Mouse (Mus musculus) CH12.LX (cell line): ENCODE measurements around the gene Bicdl2. TPM values are rescaled to one million over a fixed set of nuclear protein-coding genes. Genes with fewer than 3 reads are reported as not detected.

Experiments
- DNase-seq: peaks from one replicate; pipeline ENCODE4 v3.0.0-alpha.2; 2013; ENCODE audit errors: extremely low read depth
- H3K27ac ChIP-seq: 2 replicates; pipeline ENCODE4 v1.5.1; 2012; ENCODE audit warnings: low read depth, mild to moderate bottlenecking, control low read depth, moderate library complexity; ENCODE audit not compliant: insufficient read depth
- H3K27me3 ChIP-seq: replicated peaks from 2 replicates; pipeline ENCODE3; 2012; ENCODE audit warnings: inconsistent platforms
- H3K36me3 ChIP-seq, 2 experiments: replicated peaks in 1 of 2; 2 replicates each; pipeline versions ENCODE3 to v1.6.1; 2012; ENCODE audit warnings: inconsistent platforms in 1 of 2, low read length in 1 of 2, mild to moderate bottlenecking in 1 of 2, mixed read lengths in 1 of 2, moderate library complexity in 1 of 2; ENCODE audit not compliant: control insufficient read depth in 1 of 2, insufficient read depth in 1 of 2
- H3K4me1 ChIP-seq, 2 experiments: 2 replicates each; pipeline ENCODE4 v1.6.1; 2012; ENCODE audit warnings: inconsistent platforms in 1 of 2, moderate library complexity in 1 of 2; ENCODE audit not compliant: insufficient read depth in 2 of 2, control insufficient read depth in 1 of 2
- H3K4me2 ChIP-seq: 2 replicates; pipeline ENCODE4 v1.6.1; 2012; ENCODE audit warnings: low read depth, mild to moderate bottlenecking, control low read depth; ENCODE audit not compliant: poor library complexity, insufficient read depth, severe bottlenecking
- H3K4me3 ChIP-seq, 3 experiments: fragments of 150-350 bp in 1 of 3; sonication (generic) in 1 of 3; replicated peaks in 1 of 3; 2 replicates each; pipeline versions ENCODE3 to v1.5.1; 2011 to 2012; ENCODE audit warnings: low read depth in 2 of 3, low read length in 2 of 3, mild to moderate bottlenecking in 2 of 3, moderate library complexity in 2 of 3, control low read depth in 1 of 3, improper control_type of control experiment in 1 of 3, inconsistent platforms in 1 of 3, mixed read lengths in 1 of 3; ENCODE audit not compliant: poor library complexity in 1 of 3
- H3K79me2 ChIP-seq: replicated peaks from 2 replicates; pipeline ENCODE4 v1.6.1; 2012; ENCODE audit warnings: mild to moderate bottlenecking, moderate library complexity; ENCODE audit not compliant: control insufficient read depth, poor library complexity, insufficient read depth, severe bottlenecking; ENCODE audit errors: extremely low read depth
- H3K9ac ChIP-seq: 2 replicates; pipeline ENCODE4 v1.6.1; 2012; ENCODE audit warnings: low read depth, mild to moderate bottlenecking, control low read depth, moderate library complexity; ENCODE audit not compliant: insufficient read depth
- H3K9me3 ChIP-seq: replicated peaks from 2 replicates; pipeline ENCODE3; 2012; ENCODE audit warnings: low read length, inconsistent platforms, mixed read lengths
- CHD1 ChIP-seq: IDR thresholded peaks from 2 replicates; pipeline ENCODE4 v1.6.1; 2012; ENCODE audit warnings: low read depth, low read length, improper control_type of control experiment, inconsistent platforms
- CHD2 ChIP-seq: IDR thresholded peaks from 2 replicates; pipeline ENCODE4 v1.6.1; 2011; ENCODE audit warnings: low read length, improper control_type of control experiment
- GABPA ChIP-seq: IDR thresholded peaks from 2 replicates; pipeline ENCODE4 v1.6.1; 2012; ENCODE audit warnings: low read depth, low read length, improper control_type of control experiment, inconsistent platforms; ENCODE audit not compliant: insufficient replicate concordance
- HCFC1 ChIP-seq: IDR thresholded peaks from 2 replicates; pipeline ENCODE4 v1.6.1; 2012; ENCODE audit warnings: low read depth, mild to moderate bottlenecking, inconsistent platforms, low read length, improper control_type of control experiment
- IRF4 ChIP-seq: IDR thresholded peaks from 2 replicates; pipeline ENCODE4 v1.6.1; 2014; ENCODE audit warnings: low read depth, mild to moderate bottlenecking, inconsistent platforms, low read length, improper control_type of control experiment
- JUN ChIP-seq: IDR thresholded peaks from 2 replicates; pipeline ENCODE4 v1.6.1; 2011; ENCODE audit warnings: low read depth, mild to moderate bottlenecking, low read length, improper control_type of control experiment, moderate library complexity; ENCODE audit not compliant: insufficient read depth
- JUND ChIP-seq: conservative IDR thresholded peaks from 2 replicates; pipeline ENCODE4 v1.6.1; 2011; ENCODE audit warnings: low read depth, low read length, improper control_type of control experiment
- MAFK ChIP-seq: IDR thresholded peaks from 2 replicates; pipeline ENCODE4 v1.6.1; 2011; ENCODE audit warnings: low read length, improper control_type of control experiment; ENCODE audit not compliant: insufficient replicate concordance
- MAX ChIP-seq: IDR thresholded peaks from 2 replicates; pipeline ENCODE4 v1.6.1; 2011; ENCODE audit warnings: low read length, improper control_type of control experiment
- MEF2A ChIP-seq: IDR thresholded peaks from 2 replicates; pipeline ENCODE4 v1.6.1; 2014; ENCODE audit warnings: low read depth, mild to moderate bottlenecking, inconsistent platforms, low read length, improper control_type of control experiment, borderline replicate concordance
- MXI1 ChIP-seq: IDR thresholded peaks from 2 replicates; pipeline ENCODE4 v1.6.1; 2011; ENCODE audit warnings: mild to moderate bottlenecking, low read depth, low read length, improper control_type of control experiment
- MYC ChIP-seq: IDR thresholded peaks from 2 replicates; pipeline ENCODE4 v1.6.1; 2011; ENCODE audit warnings: low read depth, mild to moderate bottlenecking, improper control_type of control experiment, low read length
- NRF1 ChIP-seq: IDR thresholded peaks from 2 replicates; pipeline ENCODE4 v1.6.1; 2014; ENCODE audit warnings: low read depth, mild to moderate bottlenecking, inconsistent platforms, low read length, improper control_type of control experiment, moderate library complexity
- POLR2AphosphoS2 ChIP-seq: IDR thresholded peaks from 2 replicates; pipeline ENCODE4 v1.6.1; 2011; ENCODE audit warnings: low read depth, low read length, improper control_type of control experiment
- RAD21 ChIP-seq: IDR thresholded peaks from 2 replicates; pipeline ENCODE4 v1.6.1; 2011; ENCODE audit warnings: low read depth, mild to moderate bottlenecking, low read length, improper control_type of control experiment, moderate library complexity
- RCOR1 ChIP-seq: conservative IDR thresholded peaks from 2 replicates; pipeline ENCODE4 v1.6.1; 2012; ENCODE audit warnings: low read depth, mild to moderate bottlenecking, inconsistent platforms, low read length, improper control_type of control experiment
- SIN3A ChIP-seq: IDR thresholded peaks from 2 replicates; pipeline ENCODE4 v1.6.1; 2012; ENCODE audit warnings: low read length, improper control_type of control experiment, inconsistent platforms
- SMC3 ChIP-seq: IDR thresholded peaks from 2 replicates; pipeline ENCODE4 v1.6.1; 2011; ENCODE audit warnings: low read depth, low read length, improper control_type of control experiment
- TCF12 ChIP-seq: IDR thresholded peaks from 2 replicates; pipeline ENCODE4 v1.6.1; 2014; ENCODE audit warnings: low read depth, mild to moderate bottlenecking, inconsistent platforms, low read length, improper control_type of control experiment
- UBTF ChIP-seq: IDR thresholded peaks from 2 replicates; pipeline ENCODE4 v1.6.1; 2012; ENCODE audit warnings: low read depth, mild to moderate bottlenecking, inconsistent platforms, low read length, improper control_type of control experiment, moderate library complexity
- USF1 ChIP-seq: IDR thresholded peaks from 2 replicates; pipeline ENCODE4 v1.6.1; 2014; ENCODE audit warnings: low read depth, mild to moderate bottlenecking, inconsistent platforms, low read length, improper control_type of control experiment
- ZC3H11A ChIP-seq: IDR thresholded peaks from 2 replicates; pipeline ENCODE4 v1.6.1; 2012; ENCODE audit warnings: low read depth, mild to moderate bottlenecking, inconsistent platforms, low read length, improper control_type of control experiment
- ZMIZ1 ChIP-seq: IDR thresholded peaks from 2 replicates; pipeline ENCODE4 v1.6.1; 2012; ENCODE audit warnings: low read depth, mild to moderate bottlenecking, inconsistent platforms, low read length, improper control_type of control experiment
- ZNF384 ChIP-seq: IDR thresholded peaks from 2 replicates; pipeline ENCODE4 v1.6.1; 2012; ENCODE audit warnings: low read depth, low read length, improper control_type of control experiment, inconsistent platforms
- dilution Hi-C: fragments of 300-500 bp; cut with MboI; formaldehyde crosslinking; loops from 2 replicates; pipeline ENCODE4 v1.14.3; 2020; ENCODE audit warnings: low sequenced_read_pairs; ENCODE audit not compliant: extremely low pct_unique_long_range_greater_than_20kb, extremely low pct_ligation_motif_present
- in situ Hi-C: fragments of 300-500 bp; cut with MboI; formaldehyde crosslinking; loops from 3 replicates; pipeline ENCODE4 v1.14.3; 2019; ENCODE audit warnings: low sequenced_read_pairs, low pct_ligation_motif_present, low pct_unique_long_range_greater_than_20kb, mixed read lengths
- polyA plus RNA-seq: library from polyadenylated mRNA; unstranded; fragments of >175 nt; gene quantifications from 2 replicates; pipeline ENCODE4 v1.2.1, GENCODE M21; 2012; ENCODE audit warnings: low read depth; ENCODE audit not compliant: insufficient read length
- total RNA-seq, 2 experiments: library from RNA; depleted of rRNA; stranded (reverse); fragments of 300-350 nt in 1 of 2; fragments of >200 nt in 1 of 2; gene quantifications; 2 replicates each; pipeline ENCODE4 v1.2.3; 2012 to 2014

Bicdl2 gene
- total and polyA plus RNA-seq, 3 experiments, result not detected

DNA sequence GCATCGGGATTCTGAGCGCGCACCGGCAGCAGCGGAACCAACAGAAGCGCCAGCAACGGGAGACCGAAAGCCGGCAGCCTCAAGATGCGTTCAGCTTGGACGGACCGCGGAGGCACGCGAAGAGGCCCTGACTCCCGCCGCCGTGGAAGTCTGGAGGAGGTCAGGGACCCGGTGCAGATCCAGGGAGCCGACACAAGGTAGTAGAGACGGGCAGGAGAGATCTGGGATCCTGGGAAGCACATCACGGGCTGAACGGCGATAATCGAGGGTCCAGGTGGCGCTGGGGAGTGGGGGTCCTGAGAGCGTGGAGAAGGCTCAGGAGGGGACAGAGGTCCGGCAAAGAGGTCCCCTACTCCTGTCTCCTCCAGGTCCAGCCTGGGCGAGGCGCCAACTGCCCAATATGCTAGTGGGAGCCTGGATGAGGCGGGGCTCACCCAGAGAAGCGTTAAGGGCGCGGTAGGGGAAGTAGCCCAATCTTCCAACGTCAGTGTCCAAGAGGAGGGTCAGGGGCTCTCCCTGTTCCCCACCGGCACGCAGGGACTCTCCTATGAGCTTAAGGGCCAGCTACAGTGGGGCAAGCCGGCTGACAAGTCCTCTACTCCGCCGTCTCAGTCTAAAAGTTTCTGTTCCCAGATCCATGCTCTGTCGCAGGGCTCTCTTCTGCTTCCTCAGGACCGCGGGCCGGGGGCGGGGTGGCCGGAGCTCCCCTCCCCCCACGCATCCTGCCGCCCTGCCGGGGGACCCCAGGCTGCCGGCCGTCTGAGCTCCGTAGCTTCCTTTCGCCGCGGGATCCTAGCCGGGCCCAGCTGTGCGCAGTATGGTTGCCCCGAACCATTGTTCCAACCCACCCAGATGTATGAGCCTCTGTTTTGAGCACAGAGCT is 15.5 kb upstream of the Bicdl2 start, which contains the start of gene Mmp25:
Gene Mmp25 (minus strand): TSS at position 665 of the 883 bp plus-strand sequence.
- dilution Hi-C loops, result no loop called here
- Histone ChIP-seq H3K9me3 (peaks cover 10% of the 10 kb centered on the region), H3K79me2 (no peaks in the 10 kb centered on the region), H3K4me2 (peak within 1 kb of the TSS; percentile 16; the same call in 1 of the 2 replicates), H3K36me3 (no peaks in the 10 kb centered on the region), H3K4me3 (no peak within 1 kb of the TSS), H3K27ac (no peak within 1 kb of the TSS), H3K27me3 (peaks cover 80% of the 10 kb centered on the region), H3K4me1 (peaks cover 0 to 4% of the 10 kb centered on the region in 2 experiments; a peak in 1 of 4 replicates), H3K9ac (no peak within 1 kb of the TSS)
- in situ Hi-C loops, result no loop called here
- DNase-seq, result no peak
- TF ChIP-seq MAX, result no peak
- TF ChIP-seq MXI1, result no peak
- TF ChIP-seq TCF12, result no peak
- TF ChIP-seq RAD21, result no peak
- no peak for TF ChIP-seq POLR2AphosphoS2
- no peak for TF ChIP-seq NRF1
- no peak for TF ChIP-seq CHD1
- TF ChIP-seq ZC3H11A, result no peak
- no peak for TF ChIP-seq IRF4
- TF ChIP-seq RCOR1, result no peak
- no peak for TF ChIP-seq HCFC1
- no peak for TF ChIP-seq ZNF384
- no peak for TF ChIP-seq SIN3A
- no peak for TF ChIP-seq GABPA
- TF ChIP-seq UBTF, result no peak
- TF ChIP-seq MEF2A, result no peak
- no peak for TF ChIP-seq ZMIZ1
- TF ChIP-seq CHD2, result no peak
- TF ChIP-seq MAFK, result no peak

DNA sequence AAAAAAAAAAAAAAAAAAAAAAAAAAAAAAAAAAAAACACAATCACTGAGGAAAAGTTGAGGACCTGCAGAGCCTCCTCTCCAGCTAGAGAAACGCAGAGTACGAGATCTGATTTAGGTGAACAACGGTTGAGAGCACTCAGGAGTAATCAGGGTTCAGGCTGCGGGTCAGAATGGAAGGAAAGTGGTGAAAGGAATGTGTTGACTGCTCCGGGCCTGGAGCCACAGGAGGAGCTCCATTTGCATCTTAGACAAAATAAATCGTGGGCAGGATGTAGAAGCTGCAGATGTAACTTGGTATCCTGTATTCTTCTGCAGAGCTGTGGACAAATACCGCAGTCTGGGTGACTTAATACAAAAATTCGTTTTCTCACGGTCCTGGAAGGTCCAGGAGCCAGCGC is 14.4 kb upstream of the Bicdl2 start:
- Histone ChIP-seq H3K36me3 (no peaks in the 10 kb centered on the region), H3K79me2 (no peaks in the 10 kb centered on the region), H3K4me2 (no peak overlapping the region), H3K27ac (no peak overlapping the region), H3K4me1 (peaks cover 0 to 4% of the 10 kb centered on the region in 2 experiments; a peak in 1 of 4 replicates), H3K27me3 (peaks cover 76% of the 10 kb centered on the region), H3K9me3 (peaks cover 10% of the 10 kb centered on the region), H3K4me3 (no peak overlapping the region), H3K9ac (no peak overlapping the region)
- dilution Hi-C loops, result no loop called here
- TF ChIP-seq MYC (no peak), JUND (no peak), ZC3H11A (no peak), SMC3 (no peak), CHD2 (no peak), HCFC1 (no peak), MAX (no peak), UBTF (no peak), GABPA (no peak), TCF12 (no peak), USF1 (no peak), JUN (no peak), NRF1 (no peak), IRF4 (no peak)
- DNase-seq, result no peak
- in situ Hi-C loops, result no loop called here
